Mouse (Mus musculus) left cerebral cortex, postnatal 14 days (tissue): ENCODE results near the gene Eci2. TPM values are rescaled to one million over a fixed set of nuclear protein-coding genes. Genes with fewer than 3 reads are reported as not detected.
"Not testable (repeated sequence)": the region's sequence is repeated elsewhere in the genome, so short reads cannot be mapped to it uniquely, and the experiment has no call there.

Experiments used
- DNase-seq, 2 experiments: peaks; one replicate each; pipeline ENCODE4 v3.0.0; 2021 to 2022; ENCODE audit warnings: low spot score in 2 of 2, mixed read lengths in 1 of 2
- intact Hi-C: fragments of 180-260 bp; cut with DNase I; formaldehyde crosslinking; loops from one replicate; pipeline ENCODE4 v1.15.1; 2025
- total RNA-seq, 2 experiments: library from RNA; stranded (reverse); gene quantifications; 2 replicates each; pipeline ENCODE4 v1.2.3; 2021

The Eci2 gene
- total RNA-seq, 2 experiments from 2014 or later, result 36.7 to 45.2 TPM

DNA sequence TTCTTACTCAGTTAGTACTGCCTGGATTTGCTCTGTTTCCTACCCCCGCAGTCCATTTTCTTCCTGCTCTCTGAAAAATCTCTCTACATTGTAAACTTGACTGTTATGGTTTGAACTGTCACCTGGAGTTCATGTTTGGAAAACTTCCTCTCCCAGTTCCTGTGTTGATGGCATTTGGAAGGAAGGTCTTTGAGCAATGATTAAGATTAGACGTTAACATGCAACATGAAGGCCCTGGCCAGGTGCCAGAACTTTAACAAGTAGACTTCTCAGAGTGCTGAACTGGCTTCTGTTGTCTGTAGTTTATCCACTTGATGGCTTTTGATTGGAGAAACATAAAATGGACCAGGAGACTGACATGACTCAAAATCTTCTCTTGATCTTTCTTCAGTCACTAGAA, 31.0 kb downstream of the Eci2 start:
- no peak for DNase-seq
- intact Hi-C loops, result no loop called here

DNA sequence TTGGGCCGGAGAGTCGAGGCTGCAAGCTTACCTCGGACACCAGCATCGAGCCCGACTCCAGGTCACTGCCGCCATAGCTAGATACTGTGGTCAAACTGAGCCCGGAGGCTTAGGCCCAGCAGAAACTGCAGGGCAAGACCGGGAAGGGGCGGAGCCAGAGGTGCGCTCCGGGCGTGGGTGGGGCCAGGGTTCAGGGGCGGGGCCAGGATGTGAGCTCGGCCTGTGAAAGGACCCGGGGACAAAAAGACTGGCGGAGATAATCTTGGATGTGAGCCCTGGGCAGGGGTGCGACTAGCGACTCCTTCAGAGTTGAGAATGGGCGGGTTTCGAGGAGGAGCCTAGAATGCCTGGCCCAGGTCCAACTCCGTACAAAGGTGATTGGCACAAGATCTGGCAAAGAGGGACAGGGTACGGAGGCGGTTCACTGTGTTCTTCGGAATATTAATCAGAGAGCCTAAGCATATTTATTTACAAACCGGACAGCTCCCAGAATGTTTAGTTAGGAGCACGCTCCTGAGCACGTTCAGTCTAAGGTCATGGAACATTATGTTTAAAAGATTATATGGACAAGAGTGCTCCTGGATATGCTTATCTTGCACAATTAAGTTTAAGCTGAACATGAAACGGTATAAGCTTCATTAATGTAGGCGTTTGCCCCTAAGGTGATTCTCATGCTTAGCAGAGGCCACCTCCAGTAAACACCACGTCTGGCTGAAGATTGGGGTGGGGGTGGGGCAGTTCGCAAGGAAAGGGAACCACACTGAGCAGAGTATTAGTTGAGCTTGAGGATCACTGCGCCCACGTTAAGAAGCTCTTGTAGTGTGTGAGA, 32.7 kb downstream of the Eci2 start:
- peak; percentile 85 to 91 for DNase-seq
- intact Hi-C loops, result no loop called here

DNA sequence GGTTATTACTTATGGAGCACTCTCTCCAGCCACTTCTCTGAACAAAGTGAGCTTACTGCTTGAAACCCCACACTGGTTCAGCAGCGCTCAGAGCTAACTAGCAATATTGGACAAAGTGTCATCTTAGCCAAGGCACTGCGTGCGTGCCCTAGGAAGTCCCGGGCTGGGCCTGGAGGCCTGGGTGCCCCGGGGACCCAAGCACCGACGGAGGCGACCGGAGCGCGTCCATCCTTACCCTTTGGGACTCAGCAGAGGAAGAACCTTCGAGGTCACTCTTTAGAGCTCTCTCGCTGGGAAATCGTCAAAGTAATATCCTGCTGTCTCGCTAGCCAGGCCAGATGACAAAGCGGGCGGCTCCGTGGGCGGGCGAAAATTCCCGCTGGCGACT, 33.3 kb downstream of the Eci2 start:
- no peak for DNase-seq
- intact Hi-C loops, result no loop called here

DNA sequence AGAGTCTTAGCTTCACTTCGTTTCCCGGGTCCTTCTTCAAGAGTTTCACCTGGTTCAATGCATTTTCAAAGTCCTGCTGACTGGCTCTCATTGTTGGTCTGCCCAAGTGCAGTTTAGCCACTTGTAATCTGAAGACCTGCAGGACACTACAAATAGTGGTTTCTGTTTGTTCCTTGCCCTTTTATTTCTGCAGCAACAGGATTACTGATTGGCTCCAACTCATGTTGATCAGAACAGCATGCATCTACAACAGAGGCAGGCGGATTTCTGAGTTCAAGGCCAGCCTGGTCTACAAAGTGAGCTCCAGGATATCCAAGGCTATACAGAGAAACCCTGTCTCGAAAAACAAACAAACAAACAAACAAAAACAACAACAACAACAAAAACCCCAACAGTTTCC, 33.8 kb downstream of the Eci2 start:
- intact Hi-C loops, result no loop called here
- no peak for DNase-seq

DNA sequence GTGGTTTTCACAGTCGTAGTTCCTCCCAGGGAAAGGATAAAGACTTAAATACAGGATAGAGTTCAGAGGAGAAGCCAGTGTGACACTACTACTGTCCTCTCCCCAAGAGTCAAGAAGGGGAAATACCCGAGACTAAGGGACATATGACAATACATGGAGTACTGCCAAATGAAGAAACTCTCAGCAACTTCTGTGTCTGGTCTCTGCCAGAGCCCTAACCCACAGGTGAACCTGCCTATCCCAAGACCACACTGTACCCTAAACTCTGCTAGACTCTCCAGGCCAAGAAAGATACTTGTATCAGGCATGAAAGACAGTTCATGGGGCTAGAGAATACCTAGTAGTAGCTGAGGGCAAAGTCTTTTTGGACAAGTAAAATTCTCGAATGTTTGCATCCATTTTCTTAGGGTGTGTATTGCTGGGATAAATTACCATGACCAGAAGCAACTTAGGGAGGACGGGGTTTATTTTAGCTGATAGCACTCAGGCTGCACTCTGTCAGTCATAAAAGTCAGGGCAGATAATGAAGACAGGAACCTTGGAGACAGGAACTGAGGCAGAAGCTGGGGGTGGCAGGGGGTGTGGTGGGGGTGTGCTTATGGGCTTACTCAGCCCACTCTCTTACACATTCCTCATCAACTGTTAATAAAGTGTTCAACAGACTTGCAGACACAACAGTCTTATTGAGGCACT, 35.2 kb downstream of the Eci2 start:
- intact Hi-C loops, result no loop called here
- DNase-seq, result no peak

DNA sequence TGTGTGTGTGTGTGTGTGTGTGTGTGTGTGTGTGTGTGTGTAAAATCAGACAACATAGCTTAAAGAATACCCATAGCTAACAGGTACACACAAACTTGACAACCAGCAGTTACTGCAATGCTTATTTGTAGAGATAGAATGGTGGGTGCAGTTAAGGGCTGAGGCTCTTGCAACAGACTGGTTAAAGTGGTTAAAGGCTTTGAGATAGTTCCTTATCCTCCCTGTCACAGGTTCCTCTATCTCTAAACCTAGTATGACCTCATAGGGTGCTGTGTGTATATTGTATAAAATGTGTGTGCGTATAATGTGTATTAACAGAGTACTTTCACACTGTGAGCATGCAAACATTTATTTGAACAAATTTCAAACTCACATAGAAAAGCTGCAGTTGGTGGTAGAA, 43.4 kb downstream of the Eci2 start:
- DNase-seq, intact Hi-C loops: not testable (repeated sequence)

DNA sequence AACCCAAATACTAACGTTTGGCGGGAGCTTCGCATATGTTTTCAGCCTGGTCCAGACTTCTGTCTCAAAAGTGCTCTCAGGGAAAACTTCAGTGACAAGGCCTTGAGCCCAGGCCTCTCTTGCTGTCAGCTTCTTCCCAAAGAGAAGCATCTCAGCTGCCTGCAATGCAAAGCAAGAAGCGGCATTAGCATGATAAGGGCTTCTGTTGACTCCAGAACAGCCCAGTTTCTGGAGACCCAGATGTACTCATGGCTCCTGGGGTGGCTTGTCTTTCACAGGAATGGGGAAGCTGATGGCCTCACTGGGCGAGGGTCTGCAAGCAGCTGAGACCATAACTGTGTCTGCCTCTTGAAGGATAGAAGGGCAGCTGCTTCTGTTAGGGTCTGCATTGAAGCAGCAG, 48.3 kb downstream of the Eci2 start:
- intact Hi-C loops, DNase-seq: not testable (repeated sequence)

DNA sequence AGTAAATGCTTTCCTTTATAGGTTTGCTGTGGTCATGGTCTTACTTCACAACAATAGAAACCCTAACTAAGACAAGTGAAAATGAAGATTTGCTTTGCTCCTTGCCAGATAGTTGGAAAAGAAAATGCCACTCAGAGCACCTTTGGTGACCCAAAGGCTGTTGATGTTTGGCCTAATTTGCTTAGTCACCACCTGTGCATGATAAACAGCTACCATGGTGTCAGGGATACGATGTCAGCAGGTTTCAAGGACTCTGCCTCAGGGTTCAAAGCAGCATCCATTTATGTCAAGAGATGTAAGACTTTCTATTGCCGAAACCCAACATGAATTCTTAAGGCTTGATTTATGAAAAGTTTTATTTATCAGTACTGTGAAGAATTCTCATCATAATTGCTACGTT, 49.5 kb downstream of the Eci2 start:
- no peak for DNase-seq
- intact Hi-C loops, result no loop called here

DNA sequence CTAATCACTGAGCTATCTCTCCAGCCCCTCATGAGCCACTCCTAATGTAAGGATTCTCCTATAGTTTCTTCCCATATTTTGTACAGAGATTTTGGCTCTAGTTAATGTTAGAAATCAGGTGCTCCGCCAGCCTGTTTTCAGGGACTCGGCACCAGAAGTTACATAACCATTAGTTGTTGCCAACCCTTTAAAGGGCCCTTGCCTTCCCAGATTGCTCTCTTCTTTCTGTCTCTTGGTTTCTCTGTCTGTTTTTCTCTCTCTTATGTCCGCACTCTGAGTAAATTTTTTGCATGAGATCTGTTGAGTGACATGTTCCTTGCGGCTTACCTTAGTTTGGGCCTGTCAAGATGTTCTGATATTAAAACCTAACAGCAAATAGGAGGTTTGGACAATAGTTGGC, 50.8 kb downstream of the Eci2 start:
- intact Hi-C loops, result no loop called here
- DNase-seq, result no peak

DNA sequence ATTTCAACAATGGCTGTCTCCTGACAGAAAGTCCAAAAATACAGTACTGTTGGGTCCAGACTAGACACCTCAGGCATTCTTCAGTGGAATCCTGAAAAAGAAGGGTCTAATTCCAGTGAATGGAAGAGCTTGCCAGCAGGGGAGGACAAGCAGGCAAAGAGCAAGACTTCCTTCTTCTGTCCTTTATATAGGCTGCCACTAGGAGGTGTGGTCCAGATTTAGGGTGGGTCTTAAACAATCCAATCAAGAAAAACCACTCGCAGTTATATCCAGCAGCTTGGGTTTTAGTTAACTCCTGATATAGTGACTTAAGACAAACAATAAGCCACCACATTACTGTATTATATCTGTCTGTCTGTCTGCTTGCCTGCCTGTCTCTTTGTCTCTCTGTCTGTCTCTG, 53.1 kb downstream of the Eci2 start:
- intact Hi-C loops, result no loop called here

DNA sequence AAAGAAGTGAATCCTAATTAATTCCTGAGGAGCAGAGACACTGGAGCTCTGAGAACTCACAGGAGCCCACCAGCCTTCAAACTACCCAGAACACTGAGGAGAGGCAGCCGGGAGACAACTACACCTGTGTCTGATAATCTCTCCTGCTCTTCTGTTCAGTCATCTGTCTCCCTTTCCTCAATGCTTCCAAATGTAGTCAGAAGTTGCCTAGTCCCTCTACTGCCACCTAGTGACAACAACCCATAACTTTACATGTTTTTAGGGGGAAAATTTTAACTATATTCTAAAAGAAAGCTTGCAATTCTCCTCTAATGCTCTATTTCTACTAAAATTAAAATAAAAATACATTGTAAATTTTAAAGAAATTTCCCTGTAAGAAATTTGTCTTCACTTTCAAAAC, 53.7 kb downstream of the Eci2 start:
- DNase-seq, result no peak
- intact Hi-C loops, result no loop called here

More for the DNA sequence above, 53.1 kb downstream of the Eci2 start:
- DNase-seq, result no peak

DNA sequence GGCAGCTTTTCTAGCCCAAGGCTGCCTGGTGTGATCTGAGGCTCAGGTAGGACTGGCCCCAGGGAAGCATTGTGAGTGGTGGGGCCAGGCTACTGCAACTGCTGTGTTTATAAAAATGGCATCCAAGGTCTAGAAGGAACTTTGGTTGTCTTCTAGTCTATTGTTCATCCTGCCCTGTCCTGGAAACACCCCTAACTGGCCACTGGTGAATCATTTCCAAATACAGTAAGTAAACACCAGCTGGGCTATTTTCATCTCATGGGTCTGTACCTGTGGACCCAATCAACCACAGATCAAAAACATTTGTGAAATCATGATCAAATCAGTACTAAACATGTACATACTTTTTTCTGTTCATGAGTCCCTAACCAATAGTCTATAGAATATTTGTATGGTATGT, 54.4 kb downstream of the Eci2 start:
- intact Hi-C loops, DNase-seq: not testable (repeated sequence)

DNA sequence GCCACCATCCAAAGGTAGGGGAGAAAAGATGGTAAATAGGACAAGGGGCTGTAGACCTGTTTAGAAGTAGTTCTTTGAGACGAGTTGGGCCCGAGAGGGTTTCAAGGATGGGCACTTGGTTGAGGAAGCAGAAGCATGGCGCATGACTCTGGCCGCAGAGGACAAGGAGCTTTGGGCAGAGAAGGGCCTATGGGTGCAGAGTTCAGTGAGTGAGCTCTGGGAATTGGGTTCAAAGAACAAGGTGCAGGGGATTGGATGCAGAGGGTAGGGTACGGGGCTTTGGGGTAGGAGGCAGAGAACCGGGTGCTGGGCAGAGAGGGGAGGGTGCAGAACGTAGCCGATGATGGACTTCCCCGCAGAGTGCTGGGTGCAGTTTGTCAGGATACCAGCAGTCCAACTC, 61.2 kb downstream of the Eci2 start:
- intact Hi-C loops, result not testable (repeated sequence)

DNA sequence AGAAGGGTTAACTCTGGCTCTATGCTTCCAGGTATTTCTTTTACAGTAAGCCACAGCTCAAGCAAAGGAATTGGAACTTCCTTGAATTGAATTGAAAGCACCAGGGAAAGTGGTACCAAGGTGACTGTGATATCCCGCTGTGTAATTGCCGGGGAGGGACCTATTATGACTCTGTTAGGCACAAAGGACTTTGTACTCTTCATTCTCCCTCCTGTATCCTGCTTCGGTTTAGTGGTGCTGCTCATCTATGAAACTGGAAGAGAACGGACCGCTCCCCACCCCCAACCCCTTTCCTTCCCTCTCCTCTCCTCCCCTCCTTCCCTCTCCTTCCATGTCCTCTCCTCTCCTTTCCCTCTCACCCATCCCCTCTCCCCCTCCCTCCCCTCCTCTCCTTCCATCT, 62.0 kb downstream of the Eci2 start:
- intact Hi-C loops, result no loop called here
- no peak for DNase-seq

More for the DNA sequence above, 61.2 kb downstream of the Eci2 start:
- not testable (repeated sequence) for DNase-seq

DNA sequence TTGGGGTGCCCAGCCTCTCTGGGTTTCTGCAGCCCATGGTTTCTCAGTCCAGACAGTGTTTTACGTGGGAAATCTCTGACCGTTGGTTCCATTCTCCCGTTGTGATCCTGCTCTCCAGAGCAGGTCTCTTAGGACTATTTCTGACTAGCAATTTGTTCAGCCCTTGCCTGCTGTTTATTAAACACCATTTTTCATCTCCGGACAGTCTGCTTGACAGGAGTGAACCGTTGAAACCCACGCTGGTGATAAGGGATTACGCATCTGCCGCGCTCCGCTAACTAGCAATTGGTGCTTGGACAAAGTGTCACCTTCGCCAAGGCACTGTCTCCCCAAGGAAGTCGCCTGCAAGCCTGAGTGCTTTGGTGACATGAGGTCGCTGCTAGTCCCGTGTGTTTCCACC, 62.5 kb downstream of the Eci2 start:
- DNase-seq, result no peak
- intact Hi-C loops, result no loop called here

DNA sequence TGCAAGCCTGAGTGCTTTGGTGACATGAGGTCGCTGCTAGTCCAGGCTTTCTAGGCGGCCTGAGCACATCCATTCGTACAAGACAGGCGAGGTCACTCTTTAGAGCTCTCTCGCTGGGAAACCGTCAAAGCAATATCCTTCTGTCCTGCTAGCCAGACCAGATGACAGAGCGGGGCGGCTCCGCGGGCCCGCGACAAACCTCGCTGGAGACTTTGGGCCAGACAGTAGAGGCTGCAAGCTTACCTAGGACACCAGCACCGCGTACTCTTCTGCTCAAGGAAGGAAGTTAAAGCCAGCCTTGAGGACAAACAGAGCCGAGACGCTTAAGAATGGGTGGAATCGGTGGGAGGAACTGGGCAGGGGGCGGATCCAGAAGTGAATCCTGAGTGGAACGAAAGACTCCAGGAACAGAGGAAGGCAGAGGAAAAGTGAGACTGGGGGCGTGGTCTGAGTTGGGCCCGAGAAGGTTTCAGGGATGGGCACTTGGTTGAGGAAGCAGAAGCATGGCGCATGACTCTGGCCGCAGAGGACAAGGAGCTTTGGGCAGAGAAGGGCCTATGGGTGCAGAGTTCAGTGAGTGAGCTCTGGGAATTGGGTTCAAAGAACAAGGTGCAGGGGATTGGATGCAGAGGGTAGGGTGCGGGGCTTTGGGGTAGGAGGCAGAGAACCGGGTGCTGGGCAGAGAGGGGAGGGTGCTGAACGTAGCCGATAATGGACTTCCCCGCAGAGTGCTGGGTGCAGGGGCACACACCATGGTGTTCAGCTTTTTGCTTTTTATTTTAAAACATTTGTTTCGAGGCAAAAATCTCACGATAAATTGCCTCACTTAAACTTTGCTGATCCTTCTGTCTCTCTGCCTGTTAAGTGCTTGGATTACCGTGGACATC, 63.1 kb downstream of the Eci2 start, which contains the start of gene Eci3:
TSS of gene Eci3 (minus strand) at position 300 of the 887 bp plus-strand sequence.
- peak in 1 of 2 experiments; percentile 3 for DNase-seq
- intact Hi-C loops, result no loop called here

DNA sequence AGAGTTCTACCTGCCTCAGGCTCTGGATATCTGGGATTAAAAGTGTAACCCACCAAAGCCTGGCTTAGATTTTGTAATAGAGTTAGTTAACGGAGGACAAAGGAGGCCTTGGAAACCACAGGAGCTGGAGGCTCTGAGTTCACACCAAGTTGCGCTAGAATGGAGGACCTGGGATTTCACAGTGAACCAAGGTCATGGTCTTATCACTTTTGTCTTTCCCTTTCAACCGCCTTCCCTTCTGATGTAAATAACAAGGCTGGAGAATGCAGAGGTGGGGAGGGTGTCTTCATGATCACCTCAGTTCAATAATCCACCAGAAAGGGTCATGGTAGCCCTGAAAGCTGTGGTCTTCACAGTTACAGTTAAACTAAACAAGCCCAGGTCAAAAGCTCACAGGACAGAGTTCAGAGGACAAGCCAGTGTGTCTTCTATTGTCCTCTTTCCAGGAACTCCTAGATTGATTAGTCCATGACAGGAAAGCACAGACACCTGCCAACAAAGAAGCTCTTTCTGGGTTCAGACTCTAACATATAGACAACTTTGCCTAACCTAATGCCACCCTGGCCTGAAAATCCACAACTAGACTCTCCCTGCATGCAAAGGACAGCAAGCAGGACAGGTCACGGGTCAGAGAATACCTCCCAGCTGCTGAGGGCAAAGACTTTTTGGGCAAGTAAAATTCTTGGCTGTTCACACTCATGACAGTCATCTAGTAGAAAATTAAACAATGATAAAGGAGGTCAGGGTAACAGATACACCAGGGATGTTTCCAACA, 65.7 kb downstream of the Eci2 start:
- no peak for DNase-seq
- intact Hi-C loops, result no loop called here

DNA sequence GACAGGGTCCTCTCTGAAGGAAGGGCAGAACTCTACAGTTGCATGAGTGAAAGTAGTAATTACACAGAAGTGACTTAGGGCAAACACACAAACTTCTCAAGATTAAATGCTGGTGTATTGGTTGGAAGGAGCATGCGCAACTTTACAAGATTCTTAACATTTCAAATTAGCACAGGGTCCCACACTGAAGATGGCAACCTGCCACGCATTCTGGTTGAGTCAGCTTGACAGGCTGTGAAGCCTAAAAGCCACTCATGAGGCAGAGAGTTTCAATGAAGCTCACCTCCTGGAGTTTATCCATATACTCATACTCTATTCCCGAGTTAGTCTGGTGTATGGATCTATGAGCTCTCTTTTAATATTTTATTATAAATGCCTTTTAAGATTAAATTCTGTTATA, 68.7 kb downstream of the Eci2 start:
- DNase-seq, intact Hi-C loops: not testable (repeated sequence)

DNA sequence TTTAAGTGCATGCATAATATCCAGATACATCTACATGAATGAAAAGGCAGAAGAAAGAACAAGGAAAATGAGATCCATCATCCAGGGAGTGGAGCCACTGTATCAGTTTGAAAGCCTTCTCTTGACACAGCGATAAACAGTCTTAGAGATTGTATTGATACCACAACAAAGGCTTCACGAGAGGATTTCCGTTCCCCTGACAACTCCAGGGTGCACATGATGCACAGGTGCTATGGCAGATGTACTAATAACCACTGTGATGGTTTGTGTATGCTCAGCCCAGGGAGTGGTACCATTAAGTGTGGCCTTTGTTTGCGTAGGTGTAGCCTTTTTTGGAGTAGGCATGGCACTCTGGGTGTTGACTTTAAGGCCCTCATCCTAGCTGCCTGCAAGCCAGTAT, 70.0 kb downstream of the Eci2 start:
- no peak for DNase-seq
- intact Hi-C loops, result no loop called here
